Mouse (Mus musculus): Measurements from ENCODE around the gene Lhx4. TPM values are rescaled to one million over a fixed set of nuclear protein-coding genes. Genes with fewer than 3 reads are reported as not detected.

The Lhx4 gene
- 0.02 TPM in 1 of 2 replicates, not detected in the other for polyA plus RNA-seq (2012; rRNA removed)

DNA sequence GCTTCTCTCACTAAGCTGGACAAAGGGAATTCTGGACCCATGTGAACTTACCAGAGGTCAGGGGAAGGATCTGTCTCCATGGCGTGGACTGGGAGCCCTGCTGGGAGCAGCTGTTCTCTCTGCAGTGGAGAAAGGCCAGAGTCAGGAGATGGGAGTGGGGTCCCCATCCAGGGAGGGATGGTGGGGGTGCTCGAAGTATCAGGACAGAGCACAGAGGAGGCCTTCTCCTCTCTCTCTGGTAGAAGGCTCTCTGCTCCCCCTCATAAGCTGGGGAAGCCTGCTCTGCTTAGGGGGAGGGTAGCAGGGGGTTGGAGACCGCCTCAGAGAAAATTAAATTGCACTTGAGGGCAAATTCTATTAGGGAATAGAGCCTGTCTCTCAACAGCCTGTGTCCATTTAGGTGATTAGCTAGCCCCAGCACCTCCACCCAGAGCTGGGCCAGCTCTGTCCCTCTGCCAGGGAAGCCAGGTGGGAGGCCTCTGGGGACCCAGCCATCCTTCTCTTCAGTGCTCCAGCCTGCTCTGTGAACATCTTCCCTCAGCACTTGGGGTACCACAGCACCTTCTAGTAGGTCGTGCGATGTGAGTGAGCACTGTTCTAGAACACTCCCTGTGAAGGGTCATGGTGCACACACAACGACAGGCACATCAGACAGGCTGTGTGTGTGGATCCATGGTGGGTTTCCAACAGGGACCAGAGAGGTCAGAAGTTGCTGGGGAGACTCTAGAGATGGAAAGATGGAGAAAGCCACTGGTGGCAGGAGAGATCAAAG lies at the start of gene Lhx4:
TSS of gene Lhx4 (minus strand) at position 201 of the 772 bp plus-strand sequence.
- H3K27ac ChIP-seq (ENCODE audit: insufficient read depth, low read length) = no peak within 1 kb of the TSS
- no peak within 1 kb of the TSS for H3K4me3 ChIP-seq (ENCODE audit: insufficient read depth, low read length)
- no peak for TF ChIP-seq POLR2A (IDR thresholded peaks at IDR 0.05; ENCODE audit: extremely low read depth, insufficient read depth, low read length)
- no peaks in the 10 kb centered on the region for H3K4me1 ChIP-seq (ENCODE audit: control insufficient read depth, insufficient read depth, low read length)

DNA sequence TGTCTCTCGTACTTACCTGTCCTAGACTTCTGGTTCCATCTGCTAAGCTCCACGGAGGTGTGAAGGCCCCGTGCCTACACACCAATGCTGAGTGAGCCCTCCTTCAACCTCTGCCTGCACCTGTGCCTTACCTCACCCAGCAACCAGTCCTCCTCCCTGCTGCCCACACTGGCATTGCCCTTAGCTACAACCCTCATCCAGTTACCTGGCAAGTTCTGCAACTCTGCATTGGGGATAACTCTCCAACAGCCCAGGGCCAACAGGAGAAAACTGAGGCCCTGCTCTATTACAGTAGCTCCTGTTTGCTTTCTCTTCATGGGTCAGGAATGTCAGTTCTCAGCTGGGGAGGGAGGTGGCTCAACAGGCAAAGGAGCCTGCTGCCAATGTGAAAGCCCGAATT lies 46.5 kb upstream of the Lhx4 start:
- no peak for TF ChIP-seq POLR2A (IDR thresholded peaks at IDR 0.05; ENCODE audit: extremely low read depth, insufficient read depth, low read length)
- no peak for TF ChIP-seq CTCF (IDR thresholded peaks at IDR 0.05; ENCODE audit: extremely low read depth, insufficient read depth, low read length)
- H3K4me1 ChIP-seq (ENCODE audit: control insufficient read depth, insufficient read depth, low read length) = no peaks in the 10 kb centered on the region
- no peak overlapping the region for H3K27ac ChIP-seq (ENCODE audit: insufficient read depth, low read length)
- no peak overlapping the region for H3K4me3 ChIP-seq (ENCODE audit: insufficient read depth, low read length)

DNA sequence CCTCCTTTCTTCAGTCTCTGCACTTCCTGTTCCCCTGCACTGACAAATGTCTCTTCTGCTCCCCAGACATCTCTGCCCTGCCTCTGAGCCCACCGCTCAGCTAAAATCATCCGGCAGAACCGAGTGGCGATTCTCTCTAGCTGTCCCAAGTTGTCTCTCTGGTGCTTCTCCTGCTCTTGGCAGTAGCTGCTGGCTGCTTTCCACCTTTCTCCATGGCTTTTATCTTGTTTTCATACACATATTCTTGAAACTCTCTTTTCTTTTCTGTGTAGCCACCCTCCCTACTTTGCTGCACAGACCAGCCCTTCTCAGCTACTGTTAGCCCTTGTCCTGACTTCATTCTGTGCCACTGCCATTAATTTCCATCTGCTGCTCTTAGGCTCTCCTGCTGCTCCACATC lies 45.9 kb upstream of the Lhx4 start:
- TF ChIP-seq POLR2A (IDR thresholded peaks at IDR 0.05; ENCODE audit: extremely low read depth, insufficient read depth, low read length) (no peak), CTCF (IDR thresholded peaks at IDR 0.05; ENCODE audit: extremely low read depth, insufficient read depth, low read length) (no peak)

DNA sequence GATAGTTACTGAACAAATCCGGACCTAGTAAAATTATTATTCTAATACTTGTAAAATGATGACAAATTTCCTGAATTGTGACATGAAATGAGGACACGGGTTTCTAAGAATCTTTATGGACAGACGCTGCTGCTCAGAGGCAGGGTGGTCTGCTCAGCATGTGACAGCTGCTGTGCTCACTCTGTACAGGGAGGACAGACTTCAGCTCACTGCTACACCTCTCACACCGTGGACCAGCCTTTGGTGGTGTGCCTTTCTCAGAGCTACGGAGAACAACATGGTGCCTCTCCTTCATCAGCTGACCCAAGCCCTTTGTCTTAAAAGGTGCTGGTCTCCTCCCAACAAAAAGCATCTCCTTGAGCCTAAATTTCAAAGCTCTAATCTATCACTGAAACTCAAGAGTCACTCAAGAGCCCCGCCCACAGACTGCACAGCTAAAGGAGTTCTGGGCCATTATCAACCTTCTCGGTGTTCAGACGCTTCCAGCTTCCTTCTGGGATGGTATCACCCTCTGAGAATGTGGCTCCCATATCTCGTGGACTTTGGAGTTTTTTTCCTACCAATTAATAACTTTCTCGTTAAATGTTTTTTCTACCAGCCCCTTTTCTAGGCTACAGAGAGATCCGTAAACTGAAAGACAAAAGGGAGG lies 45.4 kb upstream of the Lhx4 start:
- TF ChIP-seq CTCF (IDR thresholded peaks at IDR 0.05; ENCODE audit: extremely low read depth, insufficient read depth, low read length) = no peak
- TF ChIP-seq POLR2A (IDR thresholded peaks at IDR 0.05; ENCODE audit: extremely low read depth, insufficient read depth, low read length) = no peak
- no peak overlapping the region for H3K27ac ChIP-seq (ENCODE audit: insufficient read depth, low read length)

More for the DNA sequence above, 45.9 kb upstream of the Lhx4 start:
- Histone ChIP-seq H3K4me3 (ENCODE audit: insufficient read depth, low read length) (no peak overlapping the region), H3K27ac (ENCODE audit: insufficient read depth, low read length) (no peak overlapping the region), H3K4me1 (ENCODE audit: control insufficient read depth, insufficient read depth, low read length) (no peaks in the 10 kb centered on the region)

DNA sequence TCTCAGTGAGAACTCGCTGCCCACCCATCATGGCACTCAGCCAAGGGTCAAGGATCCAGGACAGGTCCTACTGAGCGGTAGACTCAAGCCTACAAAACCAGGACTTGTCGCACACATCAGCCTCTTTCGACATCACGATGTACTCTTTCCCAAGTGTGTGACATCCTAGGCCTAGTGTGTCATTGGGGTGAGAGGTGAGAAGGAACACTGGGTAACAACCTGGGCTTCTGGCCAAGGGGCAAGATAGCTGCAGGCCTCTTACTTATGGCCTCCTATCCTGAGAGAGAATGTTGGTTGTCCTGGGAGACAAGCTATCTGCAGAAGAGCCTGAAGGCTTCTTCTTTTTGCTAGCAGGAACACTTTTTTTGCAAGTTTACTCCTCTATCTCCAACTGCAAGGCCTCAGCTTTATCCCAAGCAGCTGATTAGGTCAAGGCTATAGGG lies 44.3 kb upstream of the Lhx4 start:
- no peak overlapping the region for H3K4me3 ChIP-seq (ENCODE audit: insufficient read depth, low read length)
- no peak overlapping the region for H3K27ac ChIP-seq (ENCODE audit: insufficient read depth, low read length)
- H3K4me1 ChIP-seq (ENCODE audit: control insufficient read depth, insufficient read depth, low read length) = no peaks in the 10 kb centered on the region
- TF ChIP-seq CTCF (IDR thresholded peaks at IDR 0.05; ENCODE audit: extremely low read depth, insufficient read depth, low read length) (no peak), POLR2A (IDR thresholded peaks at IDR 0.05; ENCODE audit: extremely low read depth, insufficient read depth, low read length) (no peak)

More for the DNA sequence above, 45.4 kb upstream of the Lhx4 start:
- Histone ChIP-seq H3K4me1 (ENCODE audit: control insufficient read depth, insufficient read depth, low read length) (no peaks in the 10 kb centered on the region), H3K4me3 (ENCODE audit: insufficient read depth, low read length) (no peak overlapping the region)

DNA sequence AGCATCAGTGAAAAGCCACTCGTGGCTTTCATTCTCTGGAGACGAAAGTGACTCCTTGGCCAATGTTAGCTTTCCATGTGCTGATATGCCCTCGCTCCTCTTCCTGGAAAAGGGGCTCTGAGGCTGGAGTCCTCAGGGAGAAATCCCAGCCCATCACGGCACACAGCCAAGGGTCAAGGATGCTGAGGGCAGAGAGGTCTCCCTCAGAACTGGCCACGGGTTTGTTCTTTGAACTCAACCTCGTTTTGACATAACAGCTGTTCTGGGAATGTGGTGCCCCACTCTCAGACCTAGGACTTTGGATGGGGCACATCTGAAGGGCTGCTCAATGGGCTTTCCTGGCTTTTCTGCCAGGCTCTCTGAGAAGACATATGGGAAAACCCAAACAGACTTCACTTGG lies 43.4 kb upstream of the Lhx4 start:
- TF ChIP-seq CTCF (IDR thresholded peaks at IDR 0.05; ENCODE audit: extremely low read depth, insufficient read depth, low read length) (no peak), POLR2A (IDR thresholded peaks at IDR 0.05; ENCODE audit: extremely low read depth, insufficient read depth, low read length) (no peak)
- no peak overlapping the region for H3K27ac ChIP-seq (ENCODE audit: insufficient read depth, low read length)

DNA sequence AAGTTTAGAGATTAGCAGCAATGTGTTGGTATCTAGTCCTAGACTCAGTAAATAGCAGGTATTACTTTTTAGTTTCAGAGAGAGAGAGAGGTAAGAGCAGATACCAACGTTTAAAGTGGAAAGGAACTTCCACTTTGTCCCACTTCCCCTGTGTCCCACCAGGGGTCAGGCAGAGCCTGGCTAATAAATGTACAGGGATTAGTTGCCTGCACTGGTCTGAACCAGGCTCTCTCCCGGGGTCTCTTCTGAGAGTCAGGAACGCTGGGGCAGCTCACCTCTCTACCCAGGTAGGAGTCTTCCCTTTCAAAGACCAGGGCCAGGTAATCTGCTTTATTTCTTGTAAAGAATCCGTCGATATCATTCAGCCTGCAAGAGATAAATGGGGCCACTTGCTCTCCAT lies 40.4 kb upstream of the Lhx4 start:
- Histone ChIP-seq H3K27ac (ENCODE audit: insufficient read depth, low read length) (no peak overlapping the region), H3K4me3 (ENCODE audit: insufficient read depth, low read length) (no peak overlapping the region), H3K4me1 (ENCODE audit: control insufficient read depth, insufficient read depth, low read length) (no peaks in the 10 kb centered on the region)
- TF ChIP-seq POLR2A (IDR thresholded peaks at IDR 0.05; ENCODE audit: extremely low read depth, insufficient read depth, low read length) (no peak), CTCF (IDR thresholded peaks at IDR 0.05; ENCODE audit: extremely low read depth, insufficient read depth, low read length) (peak; percentile 26; the same call in 1 of the 2 replicates)

More for the DNA sequence above, 43.4 kb upstream of the Lhx4 start:
- H3K4me3 ChIP-seq (ENCODE audit: insufficient read depth, low read length) = no peak overlapping the region
- H3K4me1 ChIP-seq (ENCODE audit: control insufficient read depth, insufficient read depth, low read length) = no peaks in the 10 kb centered on the region

DNA sequence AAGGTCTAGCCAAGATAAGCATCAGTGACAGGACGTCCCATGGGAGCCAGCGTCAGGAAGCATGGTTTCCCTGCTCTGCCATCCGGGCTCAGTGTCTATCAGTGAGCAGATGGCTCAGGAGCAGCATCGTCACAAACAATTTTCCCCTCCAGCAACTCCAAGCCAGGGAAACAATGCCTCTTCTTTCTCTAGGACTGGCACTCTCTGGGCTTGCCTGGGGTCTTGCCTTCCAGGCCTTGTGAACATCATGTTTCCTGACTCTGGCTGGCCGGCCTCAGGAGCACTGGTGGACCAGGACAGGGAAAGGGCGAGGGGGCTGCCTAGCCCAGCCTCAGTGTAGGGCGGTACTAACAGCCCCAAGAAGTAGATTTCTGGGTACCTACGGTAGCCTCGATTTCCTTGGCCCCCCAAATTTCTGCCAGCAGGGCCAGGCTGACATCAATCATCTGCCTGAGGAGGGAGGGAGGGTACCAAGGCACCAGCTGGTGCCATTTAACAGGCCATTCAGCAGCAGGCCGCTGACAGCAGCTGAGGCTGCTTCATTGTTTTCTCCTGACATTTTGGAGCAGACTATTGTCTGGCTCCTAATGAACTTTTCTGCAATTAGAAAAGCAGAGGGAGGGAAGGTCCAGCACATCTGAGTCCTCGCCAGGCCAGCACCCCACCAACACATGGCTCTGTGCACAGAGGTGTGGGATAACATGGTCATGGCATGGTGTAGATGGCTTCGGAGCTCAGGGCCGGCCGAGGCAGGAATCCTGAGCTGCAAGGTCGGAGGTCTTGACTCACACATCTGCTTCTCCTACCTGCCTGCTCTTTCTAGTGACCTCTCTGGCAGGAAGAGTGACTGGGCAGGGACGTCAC lies 38.9 kb upstream of the Lhx4 start:
- TF ChIP-seq CTCF (IDR thresholded peaks at IDR 0.05; ENCODE audit: extremely low read depth, insufficient read depth, low read length) (no peak), POLR2A (IDR thresholded peaks at IDR 0.05; ENCODE audit: extremely low read depth, insufficient read depth, low read length) (no peak)
- Histone ChIP-seq H3K4me1 (ENCODE audit: control insufficient read depth, insufficient read depth, low read length) (no peaks in the 10 kb centered on the region), H3K27ac (ENCODE audit: insufficient read depth, low read length) (no peak overlapping the region), H3K4me3 (ENCODE audit: insufficient read depth, low read length) (no peak overlapping the region)

DNA sequence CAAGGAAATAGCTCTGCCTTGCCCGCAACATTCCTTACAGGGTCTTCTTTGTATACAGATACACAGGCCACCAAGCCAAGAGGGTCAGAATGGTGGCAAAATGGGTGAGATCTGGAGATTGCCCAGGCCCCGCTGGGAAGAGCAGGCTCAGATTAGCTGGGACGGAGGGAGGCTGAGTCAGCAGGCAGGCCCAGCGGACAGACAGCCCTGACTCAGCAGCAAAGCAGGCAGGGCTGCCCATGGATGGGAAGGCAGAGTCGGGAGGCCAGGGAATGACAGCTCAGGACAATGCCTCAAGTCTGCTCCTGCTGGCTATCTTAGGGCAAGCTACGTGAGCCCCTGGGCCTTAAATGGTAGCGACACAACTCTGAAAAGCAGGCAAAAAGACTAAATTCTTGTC lies 34.4 kb upstream of the Lhx4 start:
- TF ChIP-seq CTCF (IDR thresholded peaks at IDR 0.05; ENCODE audit: extremely low read depth, insufficient read depth, low read length) = no peak
- TF ChIP-seq POLR2A (IDR thresholded peaks at IDR 0.05; ENCODE audit: extremely low read depth, insufficient read depth, low read length) = no peak
- H3K27ac ChIP-seq (ENCODE audit: insufficient read depth, low read length) = no peak overlapping the region
- H3K4me1 ChIP-seq (ENCODE audit: control insufficient read depth, insufficient read depth, low read length) = no peaks in the 10 kb centered on the region
- H3K4me3 ChIP-seq (ENCODE audit: insufficient read depth, low read length) = no peak overlapping the region

Measured in cortical plate, adult 2 months (tissue).